Mouse (Mus musculus) spleen, adult 18-20 months (tissue): Measurements from ENCODE around the gene Rap1gap2.
A peak's percentile ranks its signal among the peaks of the same experiment; 100 is the strongest.

Experiments
- DNase-seq, 2 experiments: peaks; one replicate each; pipeline ENCODE4 v3.0.0; 2022; ENCODE audit warnings: mixed read lengths in 2 of 2

Rap1gap2 gene

DNA sequence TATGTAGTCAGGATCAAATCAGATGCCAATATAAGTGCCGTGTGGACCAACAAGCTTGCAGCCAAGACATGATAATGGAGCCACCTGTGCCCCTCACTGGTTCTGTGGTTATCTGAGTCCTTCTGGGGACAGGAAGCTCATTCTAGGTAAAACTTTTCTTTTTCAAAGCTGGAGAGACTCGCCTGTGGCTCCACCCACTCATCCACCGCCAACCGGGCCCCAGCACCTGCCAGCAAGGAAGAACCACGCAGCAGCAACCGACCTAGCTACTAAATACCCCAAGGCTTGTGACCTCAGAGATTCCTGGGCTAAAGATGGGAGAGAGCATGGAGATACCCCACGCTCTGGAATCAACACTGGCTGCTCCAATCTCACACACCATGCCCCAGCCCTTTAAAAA lies 205.5 kb downstream of the Rap1gap2 start:
- DNase-seq = no peak

DNA sequence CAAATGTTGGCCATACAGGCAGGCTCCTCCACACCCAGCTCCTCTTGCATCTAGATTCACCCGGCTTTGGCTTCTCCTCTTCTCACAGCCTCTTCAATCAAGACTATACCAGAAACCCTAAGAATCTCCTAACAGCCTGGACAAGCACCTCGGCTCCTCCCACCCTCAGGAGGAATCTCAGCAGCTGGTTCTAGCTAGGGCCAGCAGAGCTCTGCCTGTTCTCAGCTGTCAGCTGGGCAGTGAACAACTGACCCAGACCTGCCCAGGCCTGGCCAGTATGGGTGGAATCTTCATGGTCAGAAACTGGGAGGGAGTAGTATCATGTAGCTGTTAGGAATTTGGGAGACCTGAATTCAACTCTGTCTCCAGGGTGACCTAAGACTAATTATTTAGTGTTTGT lies 206.5 kb downstream of the Rap1gap2 start:
- DNase-seq = no peak

DNA sequence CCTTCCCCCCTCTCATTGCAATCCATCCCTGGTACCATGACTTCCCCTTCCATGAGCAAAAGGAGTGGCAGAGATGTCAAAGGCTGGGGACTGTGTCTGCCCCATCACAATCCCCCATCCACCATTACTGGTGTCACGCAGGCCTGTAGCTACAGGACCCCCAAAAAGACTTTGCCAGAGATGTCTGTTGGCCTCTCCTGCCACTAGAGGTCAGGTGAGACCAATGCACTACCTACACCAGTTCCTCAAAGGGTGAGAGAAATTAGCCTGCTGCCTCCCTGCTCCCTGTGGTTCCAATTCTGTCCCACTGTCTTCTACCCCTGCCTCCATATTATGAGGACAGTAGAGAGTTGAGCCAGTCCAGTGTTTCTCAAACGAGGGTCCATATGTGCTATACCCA lies 208.6 kb downstream of the Rap1gap2 start:
- no peak for DNase-seq

DNA sequence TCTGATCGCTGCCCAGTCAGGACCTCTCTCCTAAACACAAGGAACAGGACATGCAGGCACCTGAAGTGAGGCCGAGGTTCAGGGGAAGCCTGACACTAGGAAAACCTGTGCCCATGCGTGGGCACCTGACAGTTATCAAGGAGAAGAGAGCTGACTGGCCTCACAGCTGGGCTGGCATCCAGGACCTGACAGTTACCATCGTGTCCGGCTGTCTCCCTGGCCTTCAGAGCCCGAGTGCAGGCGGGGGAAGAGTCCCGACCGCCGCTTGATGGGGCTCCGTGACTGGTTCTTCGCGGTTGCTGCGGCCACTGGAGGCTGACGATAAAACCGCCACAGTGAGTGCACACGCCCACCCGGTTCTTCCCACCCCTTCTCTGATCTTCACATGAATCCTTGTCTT lies 215.1 kb downstream of the Rap1gap2 start:
- DNase-seq = no peak

DNA sequence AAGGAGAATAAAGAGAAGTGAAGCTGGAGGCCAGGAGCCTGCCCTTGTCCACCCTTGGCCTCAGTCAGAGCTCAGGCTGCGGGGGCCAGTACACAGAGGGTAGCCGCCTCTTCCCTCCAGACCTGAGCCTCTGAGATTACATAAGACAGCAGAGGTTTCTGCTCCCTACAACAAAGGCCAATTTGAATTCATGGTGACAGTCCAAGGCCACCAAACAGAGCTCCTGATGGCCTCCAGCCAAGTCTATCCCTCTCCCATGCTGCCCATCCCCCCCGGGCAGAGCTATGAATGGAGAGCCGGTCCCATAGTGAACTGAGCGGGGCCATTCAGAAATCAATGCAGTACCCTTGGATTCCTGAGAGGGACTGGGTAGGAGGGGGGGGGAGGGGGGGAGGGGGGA lies 217.2 kb downstream of the Rap1gap2 start:
- DNase-seq = no peak

DNA sequence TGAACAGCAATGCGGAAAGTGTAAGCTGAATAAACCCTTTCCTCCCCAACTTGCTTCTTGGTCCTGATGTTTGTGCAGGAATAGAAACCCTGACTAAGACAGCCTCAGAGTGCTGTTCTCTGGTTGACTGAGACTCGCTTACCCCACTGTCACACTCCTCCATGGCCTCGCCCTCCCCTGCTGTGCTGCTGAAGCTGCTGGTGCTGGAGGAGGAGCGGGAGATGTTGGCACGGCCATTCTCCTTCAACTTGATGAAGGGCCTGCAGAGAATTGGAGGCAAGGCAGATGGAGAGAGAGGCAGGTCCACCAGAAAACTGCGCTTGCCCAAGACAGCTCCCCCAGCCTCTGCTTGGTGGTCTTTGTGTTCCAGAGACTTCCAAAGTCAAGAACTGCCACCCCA lies 217.8 kb downstream of the Rap1gap2 start:
- no peak for DNase-seq

DNA sequence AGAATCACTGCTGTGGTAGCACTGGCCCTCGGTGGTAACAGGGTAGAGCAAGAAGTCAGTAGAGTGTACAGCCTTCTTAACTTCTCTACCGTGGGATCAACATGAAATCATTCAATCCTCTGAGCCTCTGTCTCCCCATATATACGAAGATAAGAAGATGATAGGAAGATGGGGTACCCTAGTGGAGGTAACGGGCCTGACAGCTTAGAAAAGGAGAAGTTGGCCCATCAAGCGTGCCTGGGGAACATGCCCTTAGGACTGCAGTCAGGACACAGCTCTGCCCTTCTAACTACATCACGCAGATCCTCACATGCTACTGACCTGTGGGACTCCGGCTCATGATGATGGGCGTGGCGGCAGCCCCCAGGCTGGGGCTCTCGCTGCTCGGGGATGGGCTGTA lies 218.8 kb downstream of the Rap1gap2 start:
- no peak for DNase-seq

DNA sequence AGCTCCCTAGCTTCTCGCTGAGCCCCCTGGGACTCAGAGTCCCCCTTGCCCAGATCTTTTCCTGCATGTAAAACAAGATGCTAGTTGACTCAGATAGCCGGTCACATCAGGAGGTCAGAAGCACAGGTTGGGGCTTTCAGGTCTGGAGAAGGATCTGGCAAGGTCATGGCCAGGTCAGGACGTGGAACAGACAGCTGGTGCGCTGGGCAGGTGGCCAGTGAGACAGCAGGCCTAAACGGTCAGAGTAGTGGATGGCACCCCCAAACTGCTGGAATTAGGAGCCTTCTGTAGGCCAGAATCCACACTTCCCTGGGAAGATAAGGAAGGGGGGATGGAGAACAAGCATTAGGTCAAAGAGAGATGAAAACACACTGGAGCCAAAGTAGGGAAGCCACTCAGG lies 223.5 kb downstream of the Rap1gap2 start:
- DNase-seq = no peak

DNA sequence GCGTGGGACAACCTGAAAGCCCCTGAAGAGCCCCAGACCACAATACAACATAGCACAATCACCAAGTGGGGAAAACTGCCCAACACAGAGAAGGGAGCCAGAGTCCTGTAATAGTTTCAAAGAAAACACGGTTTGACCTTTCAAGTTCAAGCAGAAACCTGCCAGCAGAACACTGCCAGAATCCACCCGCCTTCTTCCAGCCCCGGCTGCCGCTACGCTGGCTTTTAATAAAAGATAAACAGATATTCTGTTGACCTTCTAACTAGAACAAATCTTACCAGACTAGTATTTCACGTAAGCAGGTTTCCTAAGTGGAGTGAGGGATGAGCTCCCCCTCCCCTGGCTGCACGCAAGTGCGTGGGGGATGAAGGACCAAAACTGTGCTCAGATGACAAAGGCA lies 225.0 kb downstream of the Rap1gap2 start:
- no peak for DNase-seq

DNA sequence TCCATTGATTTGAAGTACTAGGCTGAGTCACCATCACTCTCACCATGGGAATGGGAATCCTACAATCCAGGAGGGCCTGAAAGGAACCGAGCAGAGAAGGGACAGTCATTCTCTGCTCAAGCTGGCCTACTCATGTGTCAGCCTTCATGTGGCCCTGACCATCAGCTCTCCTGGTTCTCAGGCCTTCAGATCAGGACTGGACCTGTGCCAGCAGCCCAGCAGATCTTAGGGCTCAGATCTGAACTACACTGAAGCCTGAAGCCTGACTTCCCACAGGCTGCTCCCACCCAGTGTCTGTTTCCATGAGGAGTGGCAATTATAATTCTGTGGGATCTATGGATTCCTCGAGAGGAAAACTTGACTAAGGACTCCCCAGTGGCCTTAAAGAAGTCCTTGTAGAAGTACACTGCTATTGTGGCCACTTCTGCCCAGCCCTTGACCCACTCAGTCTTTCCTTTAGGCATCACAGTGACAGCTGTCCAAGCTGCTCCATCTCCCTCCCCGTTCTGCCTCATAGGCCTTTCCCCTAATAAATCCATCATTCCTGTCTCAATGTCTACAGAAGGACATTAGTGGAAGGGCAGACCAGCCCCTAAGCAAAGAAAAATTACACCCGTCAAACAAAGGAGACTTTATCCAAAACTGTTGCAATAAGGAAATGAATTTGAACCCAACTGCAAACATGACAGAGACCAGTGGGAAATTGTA lies 231.4 kb downstream of the Rap1gap2 start:
- DNase-seq = no peak

DNA sequence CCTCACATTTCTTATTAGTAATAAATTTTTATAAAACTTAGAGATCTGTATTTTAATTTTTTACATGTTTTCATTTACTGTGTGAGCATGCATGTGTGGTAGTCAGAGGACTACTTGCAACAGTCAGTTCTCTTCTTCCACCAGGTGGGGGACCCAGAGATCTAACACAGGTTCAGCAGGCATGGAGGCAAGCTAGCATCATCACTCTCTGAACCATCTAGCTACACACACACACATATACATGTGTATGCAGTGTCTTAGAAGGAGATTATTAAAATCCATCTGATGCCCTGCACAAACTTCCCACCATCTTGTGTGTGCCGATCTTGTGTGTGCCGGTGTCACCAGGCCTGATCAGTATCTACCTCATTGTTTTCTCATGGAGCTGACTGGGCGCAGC lies 233.9 kb downstream of the Rap1gap2 start:
- DNase-seq = no peak

DNA sequence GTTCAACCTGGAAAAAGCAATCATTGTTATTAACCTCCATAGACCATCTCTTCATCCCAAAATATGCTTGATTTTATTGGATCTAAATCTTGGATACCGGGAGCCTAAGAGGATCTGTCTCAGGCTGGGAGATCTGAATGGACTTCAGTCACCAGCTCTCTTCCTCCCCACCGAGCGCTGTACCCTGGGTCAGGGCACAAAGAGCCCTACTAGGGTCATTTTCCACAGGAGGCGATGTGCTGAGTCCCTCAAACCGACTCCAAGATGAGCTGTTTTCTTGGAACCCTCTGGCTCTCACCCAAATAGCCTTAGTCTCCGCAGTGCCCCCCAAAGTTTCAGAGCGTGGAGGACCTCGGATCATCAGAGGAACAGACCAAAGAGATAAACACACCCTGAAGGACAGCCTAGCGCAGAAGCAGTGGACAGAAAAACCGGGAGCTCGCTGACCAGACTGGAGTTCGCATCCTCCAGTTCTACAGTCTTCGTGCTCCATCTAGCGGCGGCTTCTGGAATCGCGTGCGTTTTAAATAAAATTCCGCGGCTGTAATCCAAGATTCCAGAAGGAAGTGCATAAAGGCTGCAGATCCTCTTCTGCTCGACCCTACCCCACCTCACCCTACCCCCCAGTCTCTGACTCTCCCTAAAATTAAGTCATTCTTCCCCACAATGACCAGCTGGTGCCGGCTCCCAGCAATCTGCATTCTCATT lies 239.2 kb downstream of the Rap1gap2 start:
- DNase-seq = peak in 1 of 2 experiments; percentile 61

DNA sequence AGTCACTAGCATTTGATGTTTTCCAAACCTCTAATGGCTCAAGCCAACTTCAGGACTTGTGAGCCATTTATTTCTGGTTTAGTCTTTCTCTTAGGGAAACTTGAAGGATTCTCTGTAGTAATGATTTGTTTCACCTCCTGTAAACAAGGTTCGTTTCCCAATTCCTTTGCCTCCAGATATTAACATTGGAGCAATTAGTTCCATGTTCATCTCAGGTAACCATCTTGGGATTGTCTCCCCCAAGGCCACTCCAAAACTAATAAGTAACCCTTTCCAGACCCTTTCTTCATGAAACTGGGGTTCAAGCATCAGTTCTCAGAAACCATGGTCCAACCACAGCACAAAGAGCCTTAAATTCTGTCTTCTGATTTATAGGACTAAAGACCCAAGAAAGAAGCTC lies 248.9 kb downstream of the Rap1gap2 start, which contains the start of gene Olfr412:
TSS of gene Olfr412 (plus strand) at position 301 of the 400 bp plus-strand sequence.
- DNase-seq = no peak

DNA sequence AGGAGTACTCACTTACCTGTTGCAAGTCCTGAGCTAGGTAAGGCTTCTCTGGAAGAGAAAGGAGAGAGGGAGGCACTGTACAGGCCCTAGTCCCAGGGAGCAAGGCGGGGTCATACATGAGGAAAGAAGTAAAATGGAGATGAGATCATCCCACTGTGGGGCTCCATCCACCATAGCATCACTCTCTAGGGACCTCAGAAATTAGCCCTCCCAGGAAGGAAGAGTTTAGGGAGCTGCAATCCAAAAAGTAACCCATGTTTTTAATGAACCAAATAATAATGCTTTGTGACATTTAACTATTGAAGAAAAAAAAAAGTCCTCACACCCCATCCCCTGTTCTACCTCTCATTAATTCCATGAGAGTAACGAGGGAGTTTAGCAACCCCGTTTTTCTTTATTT lies 258.2 kb downstream of the Rap1gap2 start, which contains the start of gene Olfr411:
TSS of gene Olfr411 (minus strand) at position 101 of the 400 bp plus-strand sequence.
- no peak for DNase-seq

DNA sequence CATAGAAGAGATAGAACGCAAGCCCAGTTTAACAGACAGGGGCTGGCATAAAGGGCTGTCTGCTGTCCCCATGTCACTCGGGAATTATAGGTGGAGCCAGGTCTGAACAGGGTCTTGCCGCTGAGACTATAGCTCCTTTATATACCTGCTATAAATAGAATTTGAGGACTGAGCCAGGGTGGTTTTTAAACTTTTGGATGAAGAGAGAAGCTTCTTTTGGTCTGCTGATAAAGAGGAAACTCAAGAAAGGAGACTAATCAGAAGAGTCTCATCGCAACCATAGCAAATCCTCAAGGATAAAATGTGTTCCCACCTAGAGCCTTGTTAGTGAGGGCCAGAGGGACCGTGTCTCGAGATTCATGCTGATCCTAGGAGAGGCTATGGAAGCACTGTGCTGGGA lies 272.8 kb downstream of the Rap1gap2 start, which contains the start of gene Olfr410:
TSS of gene Olfr410 (minus strand) at position 101 of the 400 bp plus-strand sequence.
- no peak for DNase-seq
